Mouse (Mus musculus) spleen, adult 2 months (tissue): ENCODE results near the gene Rad51b.

ENCODE experiments used
- CTCF ChIP-seq: fragments of 200-500 bp; IDR thresholded peaks from 2 replicates; pipeline ENCODE4 v1.5.1; 2011; ENCODE audit warnings: mild to moderate bottlenecking, inconsistent platforms; ENCODE audit not compliant: insufficient read depth, insufficient read length, insufficient replicate concordance; ENCODE audit errors: extremely low read depth
- POLR2A ChIP-seq: fragments of 200-500 bp; IDR thresholded peaks from 2 replicates; pipeline ENCODE4 v1.6.1; 2011; ENCODE audit warnings: low read depth, low read length, inconsistent platforms

DNA sequence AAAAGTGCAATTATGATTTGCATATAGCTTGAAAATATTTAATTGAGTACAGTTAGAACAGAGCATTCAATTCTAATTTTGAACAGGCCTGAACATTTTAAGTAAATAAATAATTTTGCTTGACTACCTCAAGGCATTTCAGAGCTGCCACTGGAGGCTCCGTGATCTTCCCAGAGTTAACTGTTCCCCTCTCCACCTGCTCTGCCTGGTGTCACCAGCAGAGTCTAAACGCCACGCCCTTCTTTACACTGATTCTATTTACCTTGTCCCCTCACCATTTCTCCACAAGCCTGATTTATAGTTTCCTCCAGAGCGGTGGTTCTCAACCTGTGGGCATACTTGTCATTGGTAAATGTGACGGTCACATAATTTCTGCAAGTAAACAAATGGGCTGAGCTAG, 88.1 kb downstream of the Rad51b start:
- TF ChIP-seq CTCF = no peak
- no peak for TF ChIP-seq POLR2A
